Mouse (Mus musculus) limb, embryonic 15.5 days (tissue): ENCODE results near the gene Gm49358. TPM values are rescaled to one million over a fixed set of nuclear protein-coding genes. Genes with fewer than 3 reads are reported as not detected.

Experiments
- ATAC-seq: fragments of 200-750 bp; cut with Nextera tagmentation; 2 replicates; pipeline ENCODE4 v1.8.0; 2017; ENCODE audit warnings: low read depth, moderate TSS enrichment; ENCODE audit not compliant: insufficient number of reproducible peaks, low FRiP score, low TSS enrichment
- H3K27ac ChIP-seq: fragments of 300-500 bp; sonication (generic); 2 replicates; pipeline ENCODE4 v1.5.1; 2015; ENCODE audit warnings: moderate library complexity, mild to moderate bottlenecking, inconsistent platforms
- H3K27me3 ChIP-seq: fragments of 300-500 bp; sonication (generic); 2 replicates; pipeline ENCODE4 v1.6.1; 2015; ENCODE audit warnings: inconsistent platforms
- H3K36me3 ChIP-seq: fragments of 300-500 bp; sonication (generic); 2 replicates; pipeline ENCODE4 v1.6.1; 2015; ENCODE audit warnings: inconsistent platforms
- H3K4me1 ChIP-seq: fragments of 300-500 bp; sonication (generic); 2 replicates; pipeline ENCODE4 v1.6.1; 2015; ENCODE audit warnings: inconsistent platforms
- H3K4me2 ChIP-seq: fragments of 300-500 bp; sonication (generic); 2 replicates; pipeline ENCODE4 v1.6.1; 2015; ENCODE audit warnings: mild to moderate bottlenecking, inconsistent platforms
- H3K4me3 ChIP-seq: fragments of 300-500 bp; sonication (generic); 2 replicates; pipeline ENCODE4 v1.5.1; 2015; ENCODE audit warnings: mild to moderate bottlenecking, inconsistent platforms
- H3K9ac ChIP-seq: fragments of 300-500 bp; sonication (generic); 2 replicates; pipeline ENCODE4 v1.6.1; 2015; ENCODE audit warnings: inconsistent platforms
- H3K9me3 ChIP-seq: fragments of 300-500 bp; sonication (generic); 2 replicates; pipeline ENCODE4 v1.6.1; 2016; ENCODE audit warnings: inconsistent platforms
- WGBS: fragments of 180-500 bp; shearing (Covaris S2); methylation state at CpG from one replicate; pipeline ENCODE4 v1.1.7; 2015; 5-methylcytosine and 5-hydroxymethylcytosine counted together
- polyA plus RNA-seq: library from polyadenylated mRNA; unstranded; fragments of >200 nt; fragmentation: Nextera tagmentation; extraction: Ambion mirVana; gene quantifications from 2 replicates; pipeline ENCODE4 v1.2.1, GENCODE M21; 2015

The Gm49358 gene
- polyA plus RNA-seq, 1 experiment from 2014 or later = not detected

GRCm38 (mm10) chr10:86819649-86820165, 55.9 kb downstream of the Gm49358 start:
- Histone ChIP-seq H3K9me3 (no peaks in the 10 kb centered on the region), H3K4me1 (peaks cover 11% of the 10 kb centered on the region), H3K27me3 (no peaks in the 10 kb centered on the region), H3K9ac (no peak overlapping the region), H3K36me3 (no peaks in the 10 kb centered on the region; the same call in 1 of the 2 replicates), H3K27ac (peak overlapping the region; percentile 51), H3K4me3 (no peak overlapping the region), H3K4me2 (no peak overlapping the region)
- WGBS = 40% methylated on average over 8 of the region's 8 CpGs
- ATAC-seq = peak; percentile 42; the same call in 1 of the 2 replicates

- H3K27me3 ChIP-seq = no peaks in the 10 kb centered on the region
- 87% methylated on average over 7 of the region's 7 CpGs for WGBS
- no peak overlapping the region for H3K4me2 ChIP-seq
- H3K36me3 ChIP-seq = no peaks in the 10 kb centered on the region; the same call in 1 of the 2 replicates
- ATAC-seq = no peak
- H3K4me3 ChIP-seq = no peak overlapping the region
- H3K9ac ChIP-seq = no peak overlapping the region
- H3K27ac ChIP-seq = no peak overlapping the region
- peaks cover 17% of the 10 kb centered on the region for H3K4me1 ChIP-seq
- no peaks in the 10 kb centered on the region for H3K9me3 ChIP-seq
These were observed 57.2 kb downstream of the Gm49358 start for GRCm38 (mm10) chr10:86821014-86821413.

DNA sequence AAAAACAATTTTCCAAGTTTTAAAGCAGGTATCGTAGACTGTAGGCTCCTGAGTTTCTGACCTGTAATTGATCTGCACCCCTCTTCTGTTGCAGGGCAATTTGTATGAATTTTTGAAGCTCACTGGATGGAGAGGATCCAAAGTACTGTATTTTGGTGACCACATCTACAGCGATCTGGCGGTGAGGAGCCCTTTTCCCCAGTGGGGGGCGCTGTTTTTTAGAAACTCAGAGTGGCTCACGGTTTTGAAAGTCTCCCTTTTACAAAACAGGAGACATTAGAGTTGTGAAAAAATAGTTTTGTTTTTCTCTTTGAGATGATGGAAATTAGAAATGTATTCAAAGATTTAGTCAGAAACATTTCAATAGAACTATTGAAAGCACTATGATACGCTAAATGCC, 60.3 kb downstream of the Gm49358 start:
- ATAC-seq = no peak

GRCm38 (mm10) chr10:86824871-86825270, 61.1 kb downstream of the Gm49358 start:
- H3K9me3 ChIP-seq = no peaks in the 10 kb centered on the region
- H3K4me1 ChIP-seq = peaks cover 13% of the 10 kb centered on the region
- H3K36me3 ChIP-seq = no peaks in the 10 kb centered on the region; the same call in 1 of the 2 replicates
- no peak for ATAC-seq
- no peak overlapping the region for H3K4me2 ChIP-seq
- 51% methylated on average over 14 of the region's 14 CpGs for WGBS
- H3K27ac ChIP-seq = no peak overlapping the region
- no peak overlapping the region for H3K4me3 ChIP-seq
- no peak overlapping the region for H3K9ac ChIP-seq
- no peaks in the 10 kb centered on the region for H3K27me3 ChIP-seq

More for the DNA sequence above, 60.3 kb downstream of the Gm49358 start:
- Histone ChIP-seq H3K27me3 (no peaks in the 10 kb centered on the region), H3K27ac (no peak overlapping the region), H3K9ac (no peak overlapping the region), H3K9me3 (no peaks in the 10 kb centered on the region), H3K4me1 (peaks cover 20% of the 10 kb centered on the region), H3K36me3 (no peaks in the 10 kb centered on the region; the same call in 1 of the 2 replicates), H3K4me3 (no peak overlapping the region), H3K4me2 (no peak overlapping the region)
- WGBS = 86% methylated on average over 6 of the region's 6 CpGs

DNA sequence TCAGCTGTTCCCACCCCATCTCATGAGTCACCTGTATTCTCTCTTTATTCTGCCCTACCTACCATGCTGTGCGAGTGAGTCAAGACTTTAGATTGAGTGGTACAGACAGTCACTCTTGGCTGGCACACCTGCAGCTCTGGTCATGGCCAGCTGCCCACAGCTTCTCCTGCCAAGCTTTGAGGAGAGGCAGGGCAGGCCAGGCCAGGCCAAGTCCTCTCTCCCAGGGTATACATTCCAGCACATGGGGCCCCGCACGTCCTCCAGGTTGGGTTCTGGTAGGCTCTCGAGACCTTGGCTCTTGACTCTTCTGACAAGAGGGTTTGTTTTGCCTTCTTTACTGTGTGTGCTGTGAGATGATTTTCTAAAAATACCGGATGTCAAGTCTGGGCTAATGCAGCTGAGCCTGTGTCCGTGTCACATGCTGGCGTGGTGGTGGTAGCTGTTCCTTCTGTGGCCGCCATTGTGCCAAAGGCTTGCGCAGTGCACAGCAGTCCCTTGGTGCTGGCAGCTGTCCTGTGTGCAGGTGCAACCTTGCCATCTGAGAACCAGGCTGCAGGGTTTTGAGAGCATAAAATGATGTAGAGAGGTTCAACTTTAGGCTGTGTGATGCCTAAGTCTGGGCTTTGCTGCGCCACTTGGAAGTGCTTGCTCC, 62.2 kb downstream of the Gm49358 start:
- ATAC-seq = no peak
- peaks cover 9% of the 10 kb centered on the region for H3K4me1 ChIP-seq
- no peak overlapping the region for H3K4me3 ChIP-seq
- no peak overlapping the region for H3K4me2 ChIP-seq
- H3K27ac ChIP-seq = no peak overlapping the region
- H3K36me3 ChIP-seq = no peaks in the 10 kb centered on the region
- no peaks in the 10 kb centered on the region for H3K27me3 ChIP-seq
- WGBS = 84% methylated on average over 10 of the region's 10 CpGs
- no peak overlapping the region for H3K9ac ChIP-seq
- no peaks in the 10 kb centered on the region for H3K9me3 ChIP-seq

DNA sequence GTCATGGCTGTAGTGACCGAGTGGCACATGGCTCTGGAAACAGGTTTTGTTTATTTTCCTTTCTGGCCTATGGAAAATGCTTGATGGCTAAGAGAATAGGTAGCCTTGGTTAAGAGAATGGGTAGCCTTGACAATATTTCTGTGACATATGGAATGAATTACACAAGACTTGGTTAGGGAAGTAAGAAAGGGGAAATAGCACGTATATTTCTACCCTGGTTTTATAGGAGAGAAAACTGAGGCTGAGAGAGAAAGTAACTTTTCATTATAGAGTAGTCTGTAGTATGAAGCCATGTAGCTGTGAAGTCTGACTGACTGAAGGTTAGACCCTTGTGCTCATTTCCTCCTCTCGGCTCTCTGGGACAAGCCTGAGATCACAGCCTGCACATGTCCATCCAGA, 63.2 kb downstream of the Gm49358 start:
- ATAC-seq = no peak
- Histone ChIP-seq H3K27me3 (no peaks in the 10 kb centered on the region), H3K36me3 (0 out of 2 replicates have a peak, but pooled peaks cover under 1% of the 10 kb centered on the region), H3K27ac (no peak overlapping the region), H3K9me3 (no peaks in the 10 kb centered on the region), H3K9ac (no peak overlapping the region), H3K4me2 (no peak overlapping the region), H3K4me3 (no peak overlapping the region), H3K4me1 (peaks cover 9% of the 10 kb centered on the region)
- 51% methylated on average over 3 of the region's 3 CpGs for WGBS

DNA sequence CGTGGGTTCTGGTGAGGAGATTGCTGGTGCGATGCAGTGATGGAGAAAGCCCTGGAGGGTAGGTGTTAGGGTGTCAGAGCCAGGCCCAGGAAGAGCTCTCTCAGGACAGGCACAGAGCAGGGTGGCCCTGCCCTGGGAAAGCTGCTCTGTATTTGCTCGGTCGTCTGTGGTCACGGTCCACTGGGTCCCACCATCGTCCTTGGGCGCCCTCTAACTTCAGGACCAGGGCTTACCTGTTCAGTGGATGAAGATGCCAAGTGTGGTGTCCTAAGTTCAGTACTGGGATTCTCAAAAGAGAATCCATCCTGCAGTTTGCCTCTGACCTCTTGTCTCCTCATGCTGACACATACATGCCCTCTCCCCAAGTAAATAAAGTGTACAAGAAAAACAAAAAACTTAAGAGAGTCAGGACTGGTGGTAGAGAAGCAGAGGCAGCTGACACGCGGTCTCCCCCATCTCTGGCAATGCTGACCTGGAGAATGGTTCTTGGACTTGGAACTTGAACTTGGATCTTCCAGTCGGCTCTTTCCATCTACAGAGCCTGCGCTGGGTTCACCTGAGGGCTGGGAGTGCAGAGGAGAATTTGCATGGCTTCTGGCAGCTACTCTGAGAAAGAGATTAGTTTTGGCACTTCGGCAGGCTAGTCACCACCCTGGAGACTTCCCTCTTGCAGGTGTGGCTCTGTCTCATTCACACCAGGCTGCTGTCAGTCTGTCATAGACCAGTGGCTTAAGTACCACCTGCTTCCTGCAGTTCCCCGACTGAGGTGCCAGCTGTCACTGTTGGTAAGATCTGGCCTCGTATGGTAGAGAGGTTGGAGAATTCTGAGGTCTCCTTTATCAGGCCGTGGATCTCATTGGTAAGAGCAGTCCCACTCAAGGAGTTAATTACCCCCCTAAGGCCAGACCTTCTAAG, 64.7 kb downstream of the Gm49358 start:
- H3K4me3 ChIP-seq = no peak overlapping the region

GRCm38 (mm10) chr10:86829515-86829914, 65.7 kb downstream of the Gm49358 start:
- Histone ChIP-seq H3K4me3 (no peak overlapping the region), H3K27ac (no peak overlapping the region)

More for the DNA sequence above, 64.7 kb downstream of the Gm49358 start:
- Histone ChIP-seq H3K27me3 (no peaks in the 10 kb centered on the region), H3K9ac (no peak overlapping the region), H3K4me2 (no peak overlapping the region), H3K27ac (no peak overlapping the region), H3K4me1 (peaks cover 9% of the 10 kb centered on the region), H3K36me3 (0 out of 2 replicates have a peak, but pooled peaks cover 3% of the 10 kb centered on the region), H3K9me3 (no peaks in the 10 kb centered on the region)
- ATAC-seq = no peak
- WGBS = 86% methylated on average over 15 of the region's 15 CpGs

GRCm38 (mm10) chr10:86836784-86837183, 73.0 kb downstream of the Gm49358 start:
- Histone ChIP-seq H3K4me2 (no peak overlapping the region), H3K27ac (no peak overlapping the region), H3K36me3 (peaks cover 16% of the 10 kb centered on the region), H3K27me3 (no peaks in the 10 kb centered on the region), H3K9ac (no peak overlapping the region), H3K4me3 (no peak overlapping the region), H3K9me3 (no peaks in the 10 kb centered on the region), H3K4me1 (no peaks in the 10 kb centered on the region)
- 61% methylated on average over 4 of the region's 4 CpGs for WGBS
- no peak for ATAC-seq

More at GRCm38 (mm10) chr10:86829515-86829914, 65.7 kb downstream of the Gm49358 start:
- WGBS = 93% methylated on average over 2 of the region's 2 CpGs
- no peak for ATAC-seq
- Histone ChIP-seq H3K36me3 (peaks cover 7% of the 10 kb centered on the region), H3K9me3 (no peaks in the 10 kb centered on the region), H3K9ac (no peak overlapping the region), H3K4me2 (no peak overlapping the region), H3K27me3 (no peaks in the 10 kb centered on the region), H3K4me1 (peaks cover 9% of the 10 kb centered on the region)

- Histone ChIP-seq H3K27me3 (no peaks in the 10 kb centered on the region), H3K27ac (no peak overlapping the region), H3K9me3 (no peaks in the 10 kb centered on the region), H3K36me3 (peaks cover 13% of the 10 kb centered on the region), H3K4me2 (no peak overlapping the region), H3K9ac (no peak overlapping the region), H3K4me3 (no peak overlapping the region), H3K4me1 (no peaks in the 10 kb centered on the region)
- 90% methylated on average over 6 of the region's 6 CpGs for WGBS
- ATAC-seq = no peak
These were observed 75.1 kb downstream of the Gm49358 start for GRCm38 (mm10) chr10:86838827-86839226.

- H3K9me3 ChIP-seq = no peaks in the 10 kb centered on the region
- no peak overlapping the region for H3K4me3 ChIP-seq
- no peak overlapping the region for H3K9ac ChIP-seq
- H3K4me2 ChIP-seq = no peak overlapping the region
- H3K27ac ChIP-seq = no peak overlapping the region
- no peaks in the 10 kb centered on the region for H3K36me3 ChIP-seq
- no peak for ATAC-seq
- H3K27me3 ChIP-seq = peaks cover 6% of the 10 kb centered on the region; the same call in 1 of the 2 replicates
- WGBS = 56% methylated on average over 5 of the region's 5 CpGs
- H3K4me1 ChIP-seq = no peaks in the 10 kb centered on the region
These were observed 78.9 kb downstream of the Gm49358 start for GRCm38 (mm10) chr10:86842659-86843058.
